Mouse (Mus musculus): ENCODE data around the gene Avp. TPM values are rescaled to one million over a fixed set of nuclear protein-coding genes. Genes with fewer than 3 reads are reported as not detected.

The Avp gene
- polyA plus RNA-seq (2015; fragmentation: Nextera tagmentation; extraction: Ambion mirVana), result 0.36 TPM in 1 of 2 replicates, not detected in the other

DNA sequence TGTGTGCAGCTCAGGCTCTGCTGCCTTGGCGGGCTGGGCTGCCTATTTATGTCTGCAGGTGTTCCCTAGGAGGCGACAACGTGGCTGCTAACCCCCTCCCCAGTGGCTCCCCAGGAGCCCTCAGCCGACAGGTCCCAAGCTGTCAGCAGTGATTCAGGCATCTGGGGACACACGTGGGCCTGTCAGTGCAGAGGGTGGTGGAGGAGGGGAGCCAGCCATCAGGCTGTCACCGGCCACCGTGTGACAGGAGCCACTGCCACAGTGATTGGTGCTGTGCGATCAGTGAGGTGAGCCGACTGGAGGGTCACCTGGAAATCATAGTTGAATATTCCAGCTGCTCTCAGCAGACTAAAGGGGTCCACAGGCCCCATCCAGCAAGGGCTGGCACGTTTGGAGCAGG lies at the start of gene Avp:
TSS of gene Avp (minus strand) at position 3 of the 400 bp plus-strand sequence.
- Histone ChIP-seq H3K9me3 (replicated peaks) (no peaks in the 10 kb centered on the region), H3K36me3 (no peaks in the 10 kb centered on the region), H3K27ac (no peak within 1 kb of the TSS), H3K4me1 (replicated peaks) (peaks cover 37% of the 10 kb centered on the region), H3K27me3 (peaks cover 58% of the 10 kb centered on the region), H3K9ac (no peak within 1 kb of the TSS), H3K4me3 (no peak within 1 kb of the TSS), H3K4me2 (no peak within 1 kb of the TSS)
- ATAC-seq (replicated peaks; ENCODE audit: insufficient number of reproducible peaks, insufficient read depth, low FRiP score, low read depth), result no peak
- WGBS, result 27% methylated on average over 10 of the region's 10 CpGs

DNA sequence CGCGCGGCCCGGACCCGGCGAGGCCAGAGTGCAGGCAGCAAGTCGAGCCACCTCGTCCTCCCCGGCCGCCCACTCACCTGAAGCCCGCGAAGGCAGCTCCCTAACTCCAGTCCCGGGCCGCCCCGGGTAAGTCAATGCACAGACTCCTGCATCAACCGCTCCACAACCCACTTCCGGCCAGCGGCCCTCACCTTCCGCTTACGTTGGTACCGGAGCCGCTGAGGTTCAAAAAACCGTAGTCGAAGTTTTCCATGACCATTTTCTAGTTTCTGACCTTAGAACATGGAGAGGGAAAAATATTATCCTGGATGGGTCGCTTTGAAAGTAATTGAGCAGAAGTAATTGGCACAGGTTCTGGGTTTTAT lies 47.5 kb upstream of the Avp start, which contains the start of the genes Fastkd5 and Ubox5:
TSS of gene Fastkd5 (minus strand) at position 189 of the 365 bp plus-strand sequence.
TSS of gene Ubox5 (minus strand) at position 200 of the 365 bp plus-strand sequence.
- Histone ChIP-seq H3K27ac (peak within 1 kb of the TSS; percentile 67), H3K36me3 (peaks cover 12% of the 10 kb centered on the region), H3K27me3 (peaks cover 24% of the 10 kb centered on the region), H3K4me1 (replicated peaks) (peaks cover 18% of the 10 kb centered on the region), H3K9ac (peak within 1 kb of the TSS; percentile 85), H3K4me3 (peak within 1 kb of the TSS; percentile 90), H3K9me3 (replicated peaks) (no peaks in the 10 kb centered on the region), H3K4me2 (peak within 1 kb of the TSS; percentile 79)
- ATAC-seq (replicated peaks; ENCODE audit: insufficient number of reproducible peaks, insufficient read depth, low FRiP score, low read depth), result peak; percentile 74
- under 1% methylated on average over 25 of the region's 25 CpGs for WGBS

DNA sequence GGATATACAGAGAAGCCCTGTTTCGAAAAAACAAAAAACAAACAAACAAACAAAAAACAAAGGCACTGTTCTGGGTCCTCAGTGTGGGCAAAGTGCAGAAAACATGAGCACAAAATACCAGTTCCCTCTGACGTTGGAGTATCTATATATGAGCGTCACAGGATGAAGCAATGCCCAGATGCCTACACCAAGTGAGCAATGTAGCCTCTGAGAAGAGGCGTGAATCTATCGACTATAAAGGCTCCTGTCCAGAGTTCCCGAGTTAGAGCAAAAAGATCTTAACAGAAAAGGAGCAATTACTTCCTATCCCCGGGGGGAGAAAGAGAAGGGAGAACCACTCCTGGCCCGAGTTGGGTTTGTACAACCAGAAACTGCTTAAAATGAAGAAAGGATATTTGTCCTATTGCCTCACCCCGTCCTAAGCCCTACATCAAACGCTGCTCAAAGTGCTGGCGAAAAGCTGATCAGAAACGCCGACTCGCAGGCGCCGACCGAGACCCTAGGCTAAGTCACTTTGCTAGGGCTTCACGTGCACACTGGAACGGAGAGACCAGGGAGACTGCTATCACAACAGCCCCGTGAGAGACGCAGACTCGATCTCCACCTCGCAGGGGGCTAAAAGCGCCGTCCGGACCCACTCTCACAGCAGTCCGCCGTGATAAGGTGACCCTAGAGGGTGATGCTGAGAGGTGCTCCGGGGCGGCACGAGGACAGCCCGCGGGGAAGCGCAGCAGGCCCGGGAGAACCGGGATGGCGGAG lies 46.9 kb upstream of the Avp start:
- H3K27me3 ChIP-seq, result peaks cover 18% of the 10 kb centered on the region
- H3K27ac ChIP-seq, result peak overlapping the region; percentile 67
- peak; percentile 25 for ATAC-seq (replicated peaks; ENCODE audit: insufficient number of reproducible peaks, insufficient read depth, low FRiP score, low read depth)
- no peaks in the 10 kb centered on the region for H3K9me3 ChIP-seq (replicated peaks)
- 1% methylated on average over 37 of the region's 37 CpGs for WGBS
- H3K4me3 ChIP-seq, result peak overlapping the region; percentile 90
- peaks cover 12% of the 10 kb centered on the region for H3K4me1 ChIP-seq (replicated peaks)
- H3K4me2 ChIP-seq, result peak overlapping the region; percentile 79
- H3K36me3 ChIP-seq, result peaks cover 12% of the 10 kb centered on the region
- H3K9ac ChIP-seq, result peak overlapping the region; percentile 85

DNA sequence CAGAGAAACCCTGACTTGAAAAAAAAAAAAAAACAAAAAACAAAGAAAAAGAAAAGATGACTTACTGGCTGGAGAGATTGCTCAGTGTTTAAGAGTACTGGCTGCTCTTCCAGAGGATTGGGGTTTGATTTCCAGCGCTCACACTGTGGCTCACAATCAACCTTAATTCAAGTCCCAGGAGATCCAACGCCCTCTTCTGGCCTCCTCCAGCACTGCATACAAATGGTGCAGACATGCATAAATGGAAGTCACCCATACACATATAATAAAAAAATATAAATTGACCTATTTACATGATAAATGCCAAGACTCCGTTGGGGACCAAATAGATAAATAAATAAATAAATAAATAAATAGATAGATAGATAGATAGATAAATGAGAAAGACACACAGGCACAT lies 46.1 kb upstream of the Avp start:
- Histone ChIP-seq H3K4me1 (replicated peaks) (peaks cover 10% of the 10 kb centered on the region), H3K4me3 (peak overlapping the region; percentile 90), H3K9ac (no peak overlapping the region), H3K9me3 (replicated peaks) (no peaks in the 10 kb centered on the region), H3K36me3 (peaks cover 12% of the 10 kb centered on the region), H3K27ac (no peak overlapping the region), H3K4me2 (peak overlapping the region; percentile 79), H3K27me3 (peaks cover 10% of the 10 kb centered on the region; the same call in 1 of the 2 replicates)
- WGBS, result 58% methylated on average over 3 of the region's 3 CpGs
- ATAC-seq (replicated peaks; ENCODE audit: insufficient number of reproducible peaks, insufficient read depth, low FRiP score, low read depth), result no peak

DNA sequence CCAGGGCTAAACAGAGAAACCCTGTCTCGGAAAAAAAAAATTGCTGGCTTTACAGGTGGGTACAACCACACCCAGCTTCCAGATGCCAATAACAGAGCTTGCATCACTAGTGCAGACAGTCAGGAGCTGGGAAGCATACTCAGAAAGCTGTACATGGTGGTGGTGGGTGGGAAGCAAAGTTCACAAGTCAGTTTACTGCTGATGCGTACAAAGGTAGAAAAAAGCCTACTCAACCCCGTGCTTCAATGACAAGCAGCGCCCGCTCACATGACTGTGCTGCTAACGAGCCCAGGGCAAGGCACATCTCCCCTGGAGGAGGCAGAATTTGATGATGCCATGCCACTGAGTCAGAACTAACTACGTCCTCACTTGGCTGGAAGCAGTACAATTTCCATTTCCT lies 36.6 kb upstream of the Avp start:
- WGBS, result 85% methylated on average over 7 of the region's 7 CpGs
- Histone ChIP-seq H3K4me2 (no peak overlapping the region), H3K27ac (no peak overlapping the region), H3K36me3 (peaks cover 39% of the 10 kb centered on the region), H3K9ac (no peak overlapping the region), H3K27me3 (no peaks in the 10 kb centered on the region), H3K9me3 (replicated peaks) (no peaks in the 10 kb centered on the region), H3K4me1 (replicated peaks) (no peaks in the 10 kb centered on the region), H3K4me3 (no peak overlapping the region)
- ATAC-seq (replicated peaks; ENCODE audit: insufficient number of reproducible peaks, insufficient read depth, low FRiP score, low read depth), result no peak

DNA sequence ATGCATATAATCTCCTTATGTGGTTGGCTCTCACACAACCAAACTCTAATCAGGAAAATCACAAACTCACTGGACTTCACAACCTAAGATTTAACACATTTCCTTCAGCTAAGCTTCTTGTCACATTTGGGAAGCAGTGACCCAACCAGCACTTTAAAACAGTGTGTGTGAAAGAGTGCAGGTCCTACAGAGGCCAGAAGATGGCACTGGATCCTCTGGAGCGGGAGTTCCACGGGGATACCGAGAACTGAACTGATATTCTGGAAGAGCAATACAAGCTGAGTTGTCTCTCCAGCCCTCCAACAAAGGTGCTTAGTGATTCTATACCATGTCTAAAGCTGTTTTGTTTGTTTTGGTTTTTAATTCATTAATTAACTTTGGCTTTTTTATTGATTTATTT lies 30.7 kb upstream of the Avp start:
- 69% methylated on average over 3 of the region's 3 CpGs for WGBS
- no peak overlapping the region for H3K4me3 ChIP-seq
- H3K36me3 ChIP-seq, result peaks cover 35% of the 10 kb centered on the region
- no peak for ATAC-seq (replicated peaks; ENCODE audit: insufficient number of reproducible peaks, insufficient read depth, low FRiP score, low read depth)
- no peak overlapping the region for H3K27ac ChIP-seq
- no peaks in the 10 kb centered on the region for H3K9me3 ChIP-seq (replicated peaks)
- H3K4me2 ChIP-seq, result no peak overlapping the region
- H3K9ac ChIP-seq, result no peak overlapping the region
- H3K4me1 ChIP-seq (replicated peaks), result no peaks in the 10 kb centered on the region
- H3K27me3 ChIP-seq, result no peaks in the 10 kb centered on the region

DNA sequence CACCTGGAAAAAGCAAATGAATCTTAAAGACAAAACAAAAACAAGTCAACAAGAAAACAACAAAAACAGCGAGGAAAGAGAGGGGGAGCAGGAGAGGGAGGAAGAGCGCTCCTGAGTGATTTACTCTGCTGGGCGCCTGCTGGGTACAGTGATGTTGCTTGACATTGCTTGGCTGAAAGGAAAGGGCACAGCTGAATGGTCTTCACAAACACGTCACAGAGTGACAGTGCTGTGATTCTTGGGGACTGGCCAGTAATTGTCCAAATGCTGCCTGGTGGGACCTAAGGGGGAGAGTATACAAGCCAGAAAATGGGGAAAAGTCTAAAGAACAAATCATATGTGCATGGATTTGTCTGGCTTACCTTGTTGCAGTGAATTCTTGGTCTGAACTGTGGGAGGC lies 19.8 kb upstream of the Avp start:
- H3K4me3 ChIP-seq, result no peak overlapping the region
- ATAC-seq (replicated peaks; ENCODE audit: insufficient number of reproducible peaks, insufficient read depth, low FRiP score, low read depth), result no peak
- no peak overlapping the region for H3K4me2 ChIP-seq
- no peak overlapping the region for H3K9ac ChIP-seq
- 68% methylated on average over 4 of the region's 4 CpGs for WGBS
- no peak overlapping the region for H3K27ac ChIP-seq
- no peaks in the 10 kb centered on the region for H3K4me1 ChIP-seq (replicated peaks)
- H3K27me3 ChIP-seq, result no peaks in the 10 kb centered on the region
- no peaks in the 10 kb centered on the region for H3K9me3 ChIP-seq (replicated peaks)
- peaks cover 45% of the 10 kb centered on the region for H3K36me3 ChIP-seq

DNA sequence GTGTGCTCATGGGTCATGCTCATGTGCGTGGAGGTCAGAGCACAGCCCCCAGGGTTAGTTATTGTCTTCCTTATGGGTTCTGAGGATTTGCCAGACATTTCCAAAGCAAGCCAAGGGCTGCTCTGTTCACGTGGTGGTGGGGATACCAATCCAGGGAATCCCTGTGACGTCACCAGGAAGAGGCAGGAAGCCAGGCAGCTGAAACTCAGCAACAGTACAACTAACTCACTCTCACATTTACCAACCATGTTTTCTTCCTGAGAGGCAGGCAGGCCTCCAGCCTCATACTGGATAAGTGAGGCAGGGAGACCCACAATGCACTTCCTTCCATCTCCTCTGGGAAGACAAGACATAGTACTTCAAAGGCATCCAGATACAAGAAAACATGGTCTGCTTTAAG lies 16.0 kb upstream of the Avp start:
- Histone ChIP-seq H3K27me3 (no peaks in the 10 kb centered on the region), H3K9ac (no peak overlapping the region), H3K4me2 (no peak overlapping the region), H3K27ac (peak overlapping the region; percentile 30; the same call in 1 of the 2 replicates), H3K4me3 (no peak overlapping the region), H3K9me3 (replicated peaks) (no peaks in the 10 kb centered on the region), H3K4me1 (replicated peaks) (no peaks in the 10 kb centered on the region), H3K36me3 (peaks cover 53% of the 10 kb centered on the region)
- WGBS, result 65% methylated on average over 3 of the region's 3 CpGs
- ATAC-seq (replicated peaks; ENCODE audit: insufficient number of reproducible peaks, insufficient read depth, low FRiP score, low read depth), result 0 out of 2 replicates have a peak, but pooled peaks have one; percentile 47

DNA sequence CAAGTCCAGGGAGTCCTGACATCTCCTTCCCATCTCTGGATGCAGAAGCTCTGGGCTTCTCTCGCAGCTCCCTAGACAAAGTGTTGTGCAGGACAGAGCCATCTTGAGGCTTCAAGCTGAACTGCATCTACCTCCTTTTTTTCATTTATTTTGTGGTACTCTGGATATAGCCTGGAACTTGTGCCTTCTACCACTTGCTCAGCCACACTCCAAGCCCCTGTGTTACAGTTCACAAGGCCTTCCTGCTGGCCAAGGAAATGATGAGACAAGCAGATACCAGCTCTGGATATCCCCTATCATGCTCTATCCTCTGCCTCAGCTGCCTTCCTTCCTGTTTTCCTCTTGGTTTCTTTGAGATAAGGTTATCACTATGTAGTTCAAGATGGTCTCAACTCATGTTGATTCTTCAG lies 15.3 kb upstream of the Avp start:
- Histone ChIP-seq H3K36me3 (peaks cover 46% of the 10 kb centered on the region), H3K4me3 (no peak overlapping the region), H3K9me3 (replicated peaks) (no peaks in the 10 kb centered on the region), H3K4me1 (replicated peaks) (no peaks in the 10 kb centered on the region), H3K4me2 (no peak overlapping the region), H3K9ac (no peak overlapping the region), H3K27me3 (no peaks in the 10 kb centered on the region), H3K27ac (no peak overlapping the region)
- no peak for ATAC-seq (replicated peaks; ENCODE audit: insufficient number of reproducible peaks, insufficient read depth, low FRiP score, low read depth)
- 13% methylated on average over 1 of the region's 1 CpGs for WGBS

DNA sequence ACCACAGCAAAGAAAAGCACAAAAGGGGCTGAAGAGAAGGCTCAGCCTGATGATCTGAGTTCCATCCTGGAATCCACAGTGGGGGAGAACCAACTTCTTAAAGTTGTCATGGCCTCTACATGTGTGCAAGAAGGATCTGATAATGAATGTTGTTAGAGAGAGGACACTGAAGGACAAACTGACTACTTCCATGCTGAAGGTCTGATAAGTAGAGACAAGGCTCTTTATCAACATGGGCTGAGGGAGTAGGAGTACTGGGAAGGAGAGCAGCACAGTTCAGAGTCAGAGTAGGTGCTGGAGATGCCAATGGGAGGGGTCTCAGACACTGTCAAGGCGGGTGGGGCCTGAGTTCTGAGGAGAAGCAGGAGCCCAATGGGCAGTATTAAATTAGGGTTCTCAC lies 13.2 kb upstream of the Avp start:
- no peak overlapping the region for H3K4me3 ChIP-seq
- H3K27ac ChIP-seq, result no peak overlapping the region
- H3K36me3 ChIP-seq, result peaks cover 39% of the 10 kb centered on the region
- ATAC-seq (replicated peaks; ENCODE audit: insufficient number of reproducible peaks, insufficient read depth, low FRiP score, low read depth), result no peak
- H3K4me2 ChIP-seq, result no peak overlapping the region
- no peaks in the 10 kb centered on the region for H3K4me1 ChIP-seq (replicated peaks)
- no peaks in the 10 kb centered on the region for H3K9me3 ChIP-seq (replicated peaks)
- H3K9ac ChIP-seq, result no peak overlapping the region
- 70% methylated on average over 1 of the region's 1 CpGs for WGBS
- no peaks in the 10 kb centered on the region for H3K27me3 ChIP-seq

DNA sequence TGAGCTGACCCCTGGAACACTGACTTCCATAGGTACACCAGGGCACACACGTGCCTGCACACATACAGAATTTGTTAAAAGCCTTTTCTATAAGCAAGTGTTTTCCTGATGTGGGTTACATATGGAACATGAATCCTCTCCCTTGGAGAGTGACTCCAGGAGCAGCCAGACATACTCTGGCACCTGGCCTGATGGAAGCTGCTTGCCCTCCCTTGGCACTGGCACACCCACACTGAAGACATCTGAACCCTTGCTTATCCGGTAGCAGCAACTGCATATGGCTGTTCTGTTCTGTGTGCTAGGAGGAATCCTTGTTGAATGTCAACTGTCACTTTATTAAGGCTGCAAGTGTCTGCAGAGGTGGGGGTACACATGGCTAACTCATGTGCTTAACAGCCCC lies 8.7 kb upstream of the Avp start:
- Histone ChIP-seq H3K9ac (no peak overlapping the region), H3K36me3 (peaks cover 18% of the 10 kb centered on the region; the same call in 1 of the 2 replicates), H3K4me3 (no peak overlapping the region), H3K4me1 (replicated peaks) (0 out of 2 replicates have a peak, but pooled peaks cover 4% of the 10 kb centered on the region), H3K4me2 (no peak overlapping the region), H3K9me3 (replicated peaks) (no peaks in the 10 kb centered on the region), H3K27me3 (no peaks in the 10 kb centered on the region), H3K27ac (no peak overlapping the region)
- WGBS, result 88% methylated on average over 2 of the region's 2 CpGs
- ATAC-seq (replicated peaks; ENCODE audit: insufficient number of reproducible peaks, insufficient read depth, low FRiP score, low read depth), result no peak

DNA sequence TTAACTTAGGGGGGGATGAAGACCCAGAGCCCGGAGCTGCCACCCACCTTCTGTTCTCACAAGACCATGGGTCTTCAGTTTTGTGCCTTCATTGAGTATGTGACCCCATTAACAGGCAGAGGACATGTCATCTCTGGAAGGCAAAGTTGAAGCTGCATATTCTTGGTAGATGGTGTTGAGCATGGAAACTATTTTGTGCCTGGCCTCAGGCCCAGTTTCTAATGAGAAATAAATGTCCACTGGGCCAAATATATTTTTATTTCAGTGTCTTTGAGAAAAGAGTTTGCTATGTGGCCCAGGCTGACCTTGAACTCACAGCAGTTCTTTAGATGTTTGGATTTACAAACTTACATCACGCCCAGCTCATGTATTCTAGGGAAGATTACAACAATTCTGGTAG lies 7.4 kb upstream of the Avp start:
- H3K4me2 ChIP-seq, result no peak overlapping the region
- WGBS, result 92% methylated on average over 2 of the region's 2 CpGs
- H3K4me1 ChIP-seq (replicated peaks), result 0 out of 2 replicates have a peak, but pooled peaks cover 4% of the 10 kb centered on the region
- H3K27ac ChIP-seq, result no peak overlapping the region
- no peaks in the 10 kb centered on the region for H3K27me3 ChIP-seq
- no peak overlapping the region for H3K4me3 ChIP-seq
- H3K9ac ChIP-seq, result no peak overlapping the region
- no peak for ATAC-seq (replicated peaks; ENCODE audit: insufficient number of reproducible peaks, insufficient read depth, low FRiP score, low read depth)
- 0 out of 2 replicates have a peak, but pooled peaks cover 6% of the 10 kb centered on the region for H3K36me3 ChIP-seq
- no peaks in the 10 kb centered on the region for H3K9me3 ChIP-seq (replicated peaks)
